Mouse (Mus musculus) left cerebral cortex, postnatal 4 days (tissue): ENCODE measurements around the gene Evi5. TPM values are rescaled to one million over a fixed set of nuclear protein-coding genes. Genes with fewer than 3 reads are reported as not detected.

Source experiments
- DNase-seq: peaks from one replicate; pipeline ENCODE4 v3.0.0-alpha.2; 2022
- intact Hi-C: fragments of 180-260 bp; cut with DNase I; formaldehyde crosslinking; loops from one replicate; pipeline ENCODE4 v1.15.1; 2025
- total RNA-seq, 2 experiments: library from RNA; stranded (reverse); gene quantifications; 2 replicates each; pipeline ENCODE4 v1.2.3; 2021

Evi5 gene
- total RNA-seq, 2 experiments from 2014 or later, result 69.0 to 75.8 TPM

DNA sequence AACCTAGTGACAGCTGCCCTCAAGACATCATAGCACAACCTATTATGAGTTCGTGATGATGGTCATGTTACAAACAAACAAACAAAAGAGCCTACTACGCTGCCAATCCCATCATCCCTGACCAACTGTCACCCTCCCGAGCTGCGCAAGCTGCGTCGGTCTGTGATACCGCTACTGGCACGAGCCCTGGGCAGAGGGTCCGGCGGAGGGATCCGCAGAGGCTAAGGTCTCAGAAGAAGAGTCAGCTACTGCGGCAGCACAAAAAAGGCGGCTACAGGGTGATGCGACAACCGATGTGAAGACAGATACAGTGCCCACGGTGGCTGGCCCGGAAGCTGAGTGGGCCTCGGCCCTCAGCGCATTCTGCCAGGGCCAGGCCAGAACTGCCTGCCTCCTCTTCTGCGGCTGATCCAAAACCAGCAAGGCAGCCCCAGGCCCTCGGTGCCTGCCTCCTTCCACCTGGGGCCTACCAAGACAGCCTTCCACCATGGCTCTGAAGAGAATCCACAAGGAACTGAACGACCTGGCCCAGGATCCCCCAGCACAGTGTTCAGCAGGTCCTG lies 44.8 kb downstream of the Evi5 start, which contains the start of gene Ube2d2b:
Ube2d2b (plus strand) TSS at position 102 of the 563 bp plus-strand sequence.
- no peak for DNase-seq
- intact Hi-C loops, result no loop called here

DNA sequence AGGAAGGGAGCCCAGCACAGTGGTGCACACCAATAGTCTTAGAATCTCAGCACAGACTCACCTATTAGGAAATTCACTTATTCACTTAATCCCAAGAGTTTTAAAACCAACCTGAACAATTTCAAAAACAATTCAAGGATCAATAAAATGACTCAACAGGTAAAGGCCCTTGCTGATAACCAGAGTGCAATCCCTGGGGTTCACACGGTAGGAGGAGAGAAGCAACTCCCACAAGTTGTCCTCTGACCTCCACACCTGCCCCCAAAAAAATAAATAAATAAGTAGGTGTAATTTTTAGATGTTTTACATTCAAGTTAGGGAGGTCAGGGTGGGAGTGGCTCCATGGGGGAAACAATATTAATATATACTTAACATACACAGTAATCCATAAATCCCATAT lies 52.4 kb downstream of the Evi5 start:
- no peak for DNase-seq
- intact Hi-C loops, result no loop called here

DNA sequence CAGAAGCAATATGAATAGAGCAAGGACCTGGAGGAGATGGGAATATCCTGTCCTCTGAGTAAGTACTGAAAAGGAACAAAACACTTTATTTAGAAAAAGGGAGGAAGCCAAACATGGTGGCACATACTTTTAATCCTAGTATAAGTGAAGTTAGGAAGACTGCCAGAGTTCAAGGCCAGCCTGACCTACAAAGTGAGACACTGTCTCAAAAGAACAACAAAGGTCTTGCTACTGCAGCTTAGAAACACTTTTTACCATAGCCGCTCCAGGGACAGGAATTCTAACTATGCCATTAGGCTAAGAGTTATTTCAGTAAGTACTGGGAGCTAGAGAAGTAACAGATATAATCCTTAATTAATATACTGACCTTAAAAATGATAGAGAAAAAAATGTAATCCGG lies 60.3 kb downstream of the Evi5 start:
- no peak for DNase-seq
- intact Hi-C loops, result no loop called here

DNA sequence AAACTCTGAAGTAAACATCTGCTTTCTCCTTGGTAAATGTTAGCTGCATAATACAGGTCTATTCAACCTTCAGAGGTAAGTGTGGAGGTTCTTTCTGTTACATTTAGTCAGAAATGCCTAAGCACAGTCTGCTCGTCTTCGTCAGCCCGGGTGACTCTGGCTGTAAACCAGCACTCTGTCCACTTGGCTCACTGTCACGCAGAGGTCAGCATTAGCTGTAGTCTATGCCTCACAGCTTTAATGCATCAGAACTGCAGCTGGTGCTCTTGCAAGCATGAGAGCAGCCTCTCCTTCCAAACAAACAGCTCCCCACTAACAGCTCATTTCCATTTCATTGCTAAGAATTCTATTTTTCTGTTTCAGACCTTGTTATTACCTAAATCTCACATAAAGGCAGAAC lies 67.4 kb downstream of the Evi5 start:
- DNase-seq, result peak; percentile 16
- intact Hi-C loops, result no loop called here

DNA sequence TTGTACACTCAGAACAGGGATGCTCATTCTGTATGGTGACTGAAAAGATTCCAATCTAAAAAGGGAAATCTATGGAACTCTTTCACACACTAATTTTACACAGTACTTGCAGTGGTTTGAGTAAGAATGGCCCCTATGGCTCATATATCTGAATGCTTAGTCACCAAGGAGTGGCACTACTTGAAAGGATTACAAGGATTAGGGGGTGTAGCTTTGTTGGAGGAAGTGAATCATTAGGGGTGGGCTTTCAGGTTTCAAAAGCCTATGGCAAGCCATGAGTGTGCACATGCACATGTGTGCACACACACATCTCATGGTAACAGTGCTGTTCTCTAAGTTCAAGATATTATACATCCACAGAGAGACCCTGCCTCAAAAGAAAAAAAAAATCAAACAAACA lies 72.3 kb downstream of the Evi5 start:
- no peak for DNase-seq
- intact Hi-C loops, result no loop called here

DNA sequence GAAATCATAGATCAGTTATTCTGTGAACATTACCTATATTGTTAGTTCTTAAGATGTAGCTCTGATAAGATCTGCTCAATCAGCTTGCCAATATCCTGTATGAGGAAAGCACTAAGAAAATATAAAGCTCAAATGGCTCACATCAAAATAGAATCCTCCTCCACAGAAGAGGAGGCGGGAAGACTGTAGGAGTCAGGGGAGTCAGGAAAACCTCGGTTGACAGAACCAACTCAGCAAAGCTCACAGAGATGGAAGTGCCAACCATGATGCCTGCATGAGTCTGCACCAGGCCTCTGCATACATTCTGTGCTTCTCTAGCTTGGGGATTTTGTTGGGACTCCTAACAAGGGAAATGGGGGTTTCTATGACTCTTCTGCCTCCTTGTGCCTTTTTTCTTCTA lies 73.7 kb downstream of the Evi5 start:
- no peak for DNase-seq
- intact Hi-C loops, result no loop called here

DNA sequence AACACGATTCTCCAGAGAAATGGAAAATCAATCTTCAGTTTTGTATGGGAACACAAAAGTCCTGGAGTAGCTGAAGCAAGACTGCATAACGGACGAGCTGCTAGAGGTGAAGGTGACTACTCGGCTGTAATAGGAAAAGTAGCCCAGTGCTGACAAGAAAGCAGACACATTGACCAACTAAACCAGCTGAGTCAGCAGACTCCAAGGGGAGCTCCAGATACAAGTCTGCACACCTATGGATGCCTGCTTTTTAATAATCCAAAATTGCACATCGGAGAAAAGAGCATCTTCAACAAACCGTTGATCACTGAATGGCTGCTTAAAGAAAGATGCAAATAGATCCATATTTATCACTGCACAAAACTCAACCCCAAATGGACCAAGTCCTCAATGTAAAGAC lies 76.6 kb downstream of the Evi5 start:
- DNase-seq, result no peak
- intact Hi-C loops, result no loop called here

DNA sequence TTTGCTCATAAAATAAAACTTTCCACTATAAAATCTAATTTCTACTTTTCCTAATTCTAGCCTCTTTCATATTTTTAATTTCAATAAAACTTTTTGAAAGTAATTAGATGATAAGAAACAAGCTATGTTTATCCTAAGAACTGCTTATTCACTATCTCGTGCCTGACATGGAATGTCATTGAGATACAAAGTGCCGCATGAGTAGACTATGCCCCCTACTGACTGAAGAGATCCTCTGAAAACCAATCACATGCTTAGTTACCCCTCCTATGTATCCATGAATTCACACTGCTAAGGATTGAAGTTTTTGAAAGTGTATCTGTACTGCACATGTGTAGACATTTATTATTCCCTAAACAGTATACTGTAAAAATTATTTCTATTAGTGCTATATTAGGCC lies 81.0 kb downstream of the Evi5 start:
- DNase-seq, result no peak
- intact Hi-C loops, result no loop called here

DNA sequence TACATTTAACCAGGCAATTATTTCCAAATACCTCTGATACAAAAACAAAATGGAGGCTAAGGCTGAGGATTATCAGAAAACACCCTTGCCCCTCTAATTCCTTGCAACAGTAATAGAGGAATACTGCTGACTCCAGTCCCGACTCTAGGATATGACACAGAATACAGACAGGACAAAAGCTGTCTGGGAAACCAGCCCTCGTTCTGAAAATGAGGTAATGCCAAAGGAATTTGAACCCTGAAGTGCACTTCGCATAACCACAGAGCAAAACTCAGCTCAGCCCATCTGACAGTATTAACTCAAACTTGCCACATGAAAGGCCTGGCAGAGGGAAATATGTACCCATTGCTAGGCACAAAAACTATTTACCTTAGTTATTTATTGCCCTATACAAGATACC lies 81.6 kb downstream of the Evi5 start:
- intact Hi-C loops, result no loop called here
- DNase-seq, result no peak

DNA sequence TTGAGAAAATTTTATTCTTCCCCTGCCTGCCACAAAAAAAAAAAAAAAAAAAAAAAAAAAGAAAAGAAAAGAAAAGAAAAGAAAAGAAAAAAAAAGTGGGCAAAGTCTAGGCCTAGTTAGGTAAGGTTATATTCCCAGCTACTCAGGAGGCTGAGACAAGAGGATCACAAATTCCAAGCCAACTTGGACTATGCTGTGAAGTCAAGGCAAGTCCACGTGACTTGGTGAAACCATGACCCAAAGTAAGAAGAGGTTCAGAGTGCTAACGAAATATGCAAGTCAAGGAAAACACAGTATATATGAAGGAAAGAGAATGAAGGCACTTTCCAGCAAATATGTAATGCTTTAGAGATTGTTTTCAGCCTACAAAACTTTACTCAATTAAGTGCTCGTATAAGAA lies 82.4 kb downstream of the Evi5 start:
- intact Hi-C loops, result no loop called here
- no peak for DNase-seq

DNA sequence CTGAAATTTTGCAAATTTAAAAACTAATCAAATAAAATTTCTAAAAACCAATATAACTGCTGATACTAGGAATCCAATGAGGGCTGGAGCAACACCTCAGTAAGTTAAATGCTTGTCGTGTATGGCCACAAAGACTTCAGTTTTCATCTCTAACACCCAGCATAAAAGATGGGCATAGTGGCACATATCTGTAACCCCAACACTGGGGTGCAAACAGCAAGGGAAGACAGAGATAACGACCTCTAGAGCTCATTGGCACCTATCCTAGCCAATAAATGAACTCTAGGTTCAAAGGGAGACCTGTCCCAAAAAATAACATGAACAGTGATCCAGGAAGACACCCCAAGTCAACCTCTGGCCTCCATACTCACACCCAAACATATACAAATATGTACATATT lies 82.9 kb downstream of the Evi5 start:
- intact Hi-C loops, result no loop called here
- DNase-seq, result no peak

DNA sequence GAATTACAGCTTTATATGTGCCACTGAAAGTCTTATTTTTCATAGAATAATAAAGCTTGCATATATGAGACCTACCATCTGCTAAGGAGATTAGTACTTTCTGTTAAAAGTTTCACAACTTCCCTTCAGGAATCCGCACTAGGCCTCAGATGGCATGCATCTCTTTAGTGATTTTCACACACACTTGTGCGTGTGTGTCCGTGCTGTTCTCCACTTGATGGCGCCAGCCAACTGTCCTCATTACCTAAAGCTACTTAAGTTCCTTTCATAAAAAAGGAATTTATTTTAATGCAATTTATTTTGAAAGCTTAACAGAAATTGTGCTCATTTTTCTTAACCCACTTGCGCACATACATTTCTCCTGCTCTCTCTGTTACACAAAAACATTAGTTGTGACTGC lies 85.4 kb downstream of the Evi5 start:
- DNase-seq, result peak; percentile 23
- intact Hi-C loops, result no loop called here

DNA sequence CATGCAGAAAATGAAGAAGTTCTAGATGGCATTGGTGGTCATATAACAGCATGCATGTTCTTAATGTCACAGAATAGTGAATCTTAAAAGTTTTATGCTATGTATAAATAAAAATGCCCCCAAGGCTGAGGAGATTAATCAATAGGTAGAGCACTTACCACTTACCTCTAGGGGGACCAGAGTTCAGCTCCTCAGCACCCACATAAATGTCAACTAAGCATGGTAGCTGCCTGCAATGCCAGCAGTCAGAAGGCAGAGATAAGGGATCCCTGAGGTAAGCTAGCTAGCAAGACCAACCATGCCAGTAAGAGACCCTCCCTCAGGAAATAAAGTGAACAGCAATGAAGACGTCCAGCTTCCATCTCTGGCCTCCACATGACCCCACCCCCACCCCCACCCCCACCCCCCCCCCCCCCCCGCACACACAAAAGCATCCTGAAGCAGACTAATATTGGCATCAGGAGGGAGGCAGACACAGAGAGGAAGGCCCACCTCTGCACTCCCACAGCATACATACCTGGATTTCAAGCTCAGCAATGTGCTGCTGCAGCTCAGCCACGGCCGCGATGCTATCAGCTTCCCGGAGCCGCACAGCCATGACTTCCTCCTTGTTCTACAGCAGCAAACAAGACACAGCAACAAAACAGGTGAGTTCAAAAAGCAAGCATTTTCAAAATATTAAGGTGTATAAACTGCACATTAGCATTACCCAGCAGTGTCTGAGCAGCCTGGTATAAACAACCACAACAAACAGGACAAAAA lies 87.0 kb downstream of the Evi5 start:
- DNase-seq, result no peak
- intact Hi-C loops, result no loop called here

DNA sequence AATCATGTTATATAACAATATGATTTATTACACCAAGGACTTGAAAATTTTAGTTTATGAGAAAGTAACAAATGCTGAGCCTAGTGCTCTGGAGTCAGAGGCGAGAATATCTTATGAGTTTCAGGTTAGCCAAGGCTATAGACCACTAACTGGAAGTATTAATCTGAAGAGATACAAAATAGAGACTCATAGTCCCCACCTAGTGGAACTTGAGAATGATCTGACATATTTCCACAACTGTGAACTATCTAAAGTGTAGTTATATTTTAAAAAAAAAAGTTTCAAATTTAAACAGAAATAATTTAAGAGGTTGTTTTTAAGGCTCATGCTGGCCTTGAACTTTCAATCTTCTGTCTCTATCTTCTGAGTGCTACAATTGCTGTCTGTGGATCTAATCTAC lies 92.5 kb downstream of the Evi5 start:
- no peak for DNase-seq
- intact Hi-C loops, result no loop called here

DNA sequence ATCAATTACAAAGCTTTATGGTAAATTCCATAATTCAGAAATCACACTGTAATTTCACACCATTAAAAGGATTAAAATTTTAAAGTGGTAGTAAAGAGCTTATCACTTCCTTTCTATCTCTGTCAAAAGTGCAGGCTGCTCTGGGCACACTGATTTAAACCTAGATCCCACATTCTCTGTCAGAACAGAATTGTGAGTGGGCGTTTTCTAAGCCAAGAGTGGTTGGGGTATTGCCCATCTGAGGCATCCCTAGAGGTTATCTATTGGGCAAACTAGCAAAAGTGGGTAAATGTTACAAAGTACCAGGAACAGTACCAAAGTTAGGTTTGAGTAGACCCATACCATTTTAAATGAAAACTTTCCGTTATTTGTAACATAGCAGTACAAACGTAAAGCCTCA lies 96.1 kb downstream of the Evi5 start:
- intact Hi-C loops, result loop anchor here (5.0 kb wide), 1 partner anchor 166 kb away; no protein-coding TSS in a partner anchor
- no peak for DNase-seq

DNA sequence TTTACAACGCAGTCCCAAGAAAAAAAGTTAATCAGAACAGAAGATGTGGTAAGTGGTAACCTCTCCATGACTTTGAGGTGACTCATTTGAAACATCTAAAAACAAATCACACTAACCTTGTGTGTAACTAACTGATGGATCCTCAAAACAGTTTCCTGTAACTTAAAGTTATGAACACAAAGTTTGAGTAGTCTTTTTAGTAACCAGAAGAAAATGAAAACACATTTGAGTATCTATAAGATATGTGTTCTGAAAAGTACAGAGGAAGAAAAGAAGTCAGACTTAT lies 97.4 kb downstream of the Evi5 start:
- DNase-seq, result no peak
- intact Hi-C loops, result loop anchor here (5.0 kb wide), 1 partner anchor 165 kb away; no protein-coding TSS in a partner anchor

DNA sequence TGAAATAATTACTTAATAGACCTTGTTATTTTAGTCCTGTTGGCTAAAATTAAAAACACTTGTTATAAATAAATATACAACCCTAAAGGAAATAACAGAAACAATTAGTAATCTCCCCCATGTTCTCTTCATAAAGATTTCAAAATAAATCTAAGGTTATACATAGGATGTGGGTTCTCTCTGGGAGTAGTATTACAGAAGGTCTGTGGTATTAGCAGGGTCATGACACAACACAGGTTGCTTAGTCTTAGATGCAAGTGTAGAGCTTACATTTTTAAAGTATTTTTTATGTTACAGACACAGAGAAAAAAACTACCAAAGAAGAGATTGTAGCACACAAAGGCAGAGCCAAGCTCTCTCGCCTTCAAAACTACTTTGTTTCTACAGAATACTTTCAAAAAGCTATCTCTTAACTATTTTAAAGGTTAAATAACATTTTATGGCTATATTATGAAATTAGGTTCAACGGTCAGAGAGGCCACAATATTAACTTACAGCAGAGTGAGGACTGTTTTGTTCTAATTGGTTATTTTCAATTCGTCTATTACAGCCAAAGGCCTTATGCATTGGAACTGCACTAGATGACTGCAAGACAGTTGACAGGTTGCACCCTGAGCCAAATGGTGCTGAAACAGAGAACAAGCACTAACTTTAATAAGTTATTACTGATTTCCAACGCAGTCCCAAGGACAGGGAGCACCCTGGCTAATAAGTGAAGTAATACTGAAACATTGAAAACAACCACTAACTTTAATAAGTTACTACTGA lies 97.9 kb downstream of the Evi5 start:
- intact Hi-C loops, result loop anchor here (5.0 kb wide), 1 partner anchor 165 kb away; no protein-coding TSS in a partner anchor

DNA sequence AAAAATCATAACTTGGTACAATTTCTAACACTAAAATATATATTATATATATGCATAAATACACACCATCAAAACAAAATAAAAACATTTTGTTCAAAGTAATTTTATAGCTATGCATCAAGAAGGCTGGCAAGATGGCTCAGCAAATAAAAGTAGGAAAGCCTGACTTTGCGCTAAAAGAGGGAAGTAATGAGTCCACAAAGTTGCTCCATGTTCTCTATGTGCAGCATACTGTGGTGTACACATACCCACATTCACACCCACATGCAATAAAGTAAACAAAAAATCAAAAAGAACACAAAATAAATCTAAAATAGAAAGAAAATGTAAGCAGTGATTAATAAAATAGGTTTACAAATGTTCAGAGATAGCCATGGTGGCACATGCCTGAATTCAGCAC lies 99.0 kb downstream of the Evi5 start:
- DNase-seq, result no peak
- intact Hi-C loops, result loop anchor here (5.0 kb wide), 1 partner anchor 164 kb away; no protein-coding TSS in a partner anchor

More for the DNA sequence above, 97.9 kb downstream of the Evi5 start:
- no peak for DNase-seq

DNA sequence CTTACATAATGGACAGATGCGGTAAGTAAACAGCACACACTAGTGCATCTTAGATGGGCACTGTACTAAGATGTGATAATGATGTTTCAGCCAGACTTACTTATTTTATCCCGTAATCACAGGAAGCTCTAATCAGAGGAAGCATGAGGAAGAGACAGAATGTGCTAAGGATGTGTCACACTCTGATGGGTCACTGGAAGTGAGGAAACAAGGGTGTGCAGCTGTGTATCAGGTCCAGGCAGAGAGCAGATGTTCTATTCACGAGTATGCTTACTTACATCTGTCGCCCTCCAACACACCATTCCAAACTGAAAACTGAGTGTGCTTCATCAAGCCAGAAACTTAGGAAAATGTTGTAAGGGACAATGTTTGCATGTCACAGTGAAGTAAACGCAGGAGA lies 102.9 kb downstream of the Evi5 start:
- intact Hi-C loops, result no loop called here
- DNase-seq, result no peak

DNA sequence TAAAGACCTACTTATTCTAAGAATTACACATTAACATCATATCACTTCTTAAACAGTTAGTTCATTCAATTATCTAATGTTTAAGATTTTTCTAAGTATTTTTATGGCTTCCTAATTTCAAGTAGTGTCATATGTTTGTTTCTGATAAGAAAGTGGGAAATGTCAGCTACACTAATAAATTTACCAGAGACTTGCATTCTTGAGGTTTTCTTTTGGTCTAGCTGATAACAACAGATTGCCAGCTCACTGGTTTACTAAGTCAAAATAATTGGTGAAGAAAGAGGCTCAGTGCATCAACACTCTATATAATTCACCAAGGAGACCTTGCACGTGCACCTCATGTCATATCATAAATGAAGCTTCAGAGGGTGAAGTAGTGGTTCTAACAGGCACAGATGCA lies 106.7 kb downstream of the Evi5 start:
- intact Hi-C loops, result no loop called here
- DNase-seq, result no peak

DNA sequence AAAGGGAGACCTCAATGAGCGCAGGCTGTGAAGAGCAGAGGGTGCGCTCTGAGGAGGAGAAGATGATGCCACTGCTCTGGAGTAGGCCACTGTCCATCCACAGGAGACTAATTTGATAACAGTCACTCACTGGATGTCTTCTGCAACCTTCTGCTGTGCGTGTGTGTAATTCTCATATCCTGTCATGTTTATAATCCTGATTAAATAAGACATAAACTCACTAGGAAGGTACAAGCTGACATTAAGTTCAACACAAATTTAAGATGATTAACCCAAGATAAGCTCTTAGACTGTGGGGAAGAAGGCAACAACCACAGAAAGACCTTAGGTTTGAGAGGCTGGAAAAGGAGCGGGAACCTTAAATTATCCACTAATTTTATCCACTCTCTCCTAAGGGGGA lies 109.0 kb downstream of the Evi5 start:
- intact Hi-C loops, result no loop called here
- DNase-seq, result no peak

DNA sequence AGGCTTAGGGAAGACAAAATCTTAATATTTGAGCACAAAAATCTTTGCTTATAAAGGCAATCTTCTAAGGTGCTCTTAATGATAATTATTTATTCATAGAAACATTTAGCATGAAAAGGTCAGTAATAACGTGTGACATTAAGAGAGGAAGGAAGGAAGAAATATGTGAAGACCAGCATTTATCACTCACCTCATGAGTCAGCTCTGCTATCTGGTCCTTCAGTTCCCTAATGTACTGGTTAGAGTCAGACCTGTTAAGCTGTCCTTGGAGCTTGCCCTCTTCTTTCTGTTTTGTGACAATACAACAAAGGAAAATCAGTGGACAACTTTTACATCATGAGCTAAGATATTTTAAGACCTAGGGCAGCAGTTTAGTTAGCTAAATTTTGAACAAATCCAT lies 110.4 kb downstream of the Evi5 start:
- DNase-seq, result no peak
- intact Hi-C loops, result no loop called here
